Mouse (Mus musculus) ES-Bruce4 (cell line): ENCODE results near the gene Vmn1r152. TPM values are rescaled to one million over a fixed set of nuclear protein-coding genes. Genes with fewer than 3 reads are reported as not detected.
"Not testable (repeated sequence)": the region's sequence is repeated elsewhere in the genome, so short reads cannot be mapped to it uniquely, and the experiment has no call there.

Experiments
- H3K27ac ChIP-seq: 2 replicates; pipeline ENCODE4 v1.5.1; 2012; ENCODE audit warnings: low read length, inconsistent platforms; ENCODE audit not compliant: insufficient read depth
- H3K27me3 ChIP-seq: 2 replicates; pipeline ENCODE4 v1.6.1; 2012; ENCODE audit warnings: mild to moderate bottlenecking, low read length, inconsistent platforms; ENCODE audit not compliant: control insufficient read depth, poor library complexity, insufficient read depth, severe bottlenecking
- H3K36me3 ChIP-seq: 2 replicates; pipeline ENCODE4 v1.6.1; 2012; ENCODE audit warnings: inconsistent platforms, mild to moderate bottlenecking, low read length, moderate library complexity; ENCODE audit not compliant: control insufficient read depth, poor library complexity, insufficient read depth, severe bottlenecking
- H3K4me1 ChIP-seq: one replicate; pipeline ENCODE4 v1.8.1; 2011; ENCODE audit warnings: low read length; ENCODE audit not compliant: control insufficient read depth, insufficient read depth
- H3K4me3 ChIP-seq: 2 replicates; pipeline ENCODE4 v1.5.1; 2011; ENCODE audit warnings: low read depth, mild to moderate bottlenecking, low read length
- H3K9ac ChIP-seq: 2 replicates; pipeline ENCODE4 v1.6.1; 2012; ENCODE audit warnings: low read depth, mild to moderate bottlenecking, inconsistent platforms; ENCODE audit not compliant: poor library complexity, severe bottlenecking
- H3K9me3 ChIP-seq: replicated peaks from 2 replicates; pipeline ENCODE4 v1.6.1; 2012; ENCODE audit warnings: mild to moderate bottlenecking, low read length, inconsistent platforms; ENCODE audit not compliant: control insufficient read depth, poor library complexity, insufficient read depth, severe bottlenecking
- polyA plus RNA-seq: library from polyadenylated mRNA; stranded (reverse); fragments of >200 nt; gene quantifications from 2 replicates; pipeline ENCODE4 v1.2.4, GENCODE M21; 2011; ENCODE audit warnings: low read depth; ENCODE audit not compliant: missing spikeins, insufficient read depth, insufficient read length

Vmn1r152 gene
- polyA plus RNA-seq: not detected in 2 replicates

DNA sequence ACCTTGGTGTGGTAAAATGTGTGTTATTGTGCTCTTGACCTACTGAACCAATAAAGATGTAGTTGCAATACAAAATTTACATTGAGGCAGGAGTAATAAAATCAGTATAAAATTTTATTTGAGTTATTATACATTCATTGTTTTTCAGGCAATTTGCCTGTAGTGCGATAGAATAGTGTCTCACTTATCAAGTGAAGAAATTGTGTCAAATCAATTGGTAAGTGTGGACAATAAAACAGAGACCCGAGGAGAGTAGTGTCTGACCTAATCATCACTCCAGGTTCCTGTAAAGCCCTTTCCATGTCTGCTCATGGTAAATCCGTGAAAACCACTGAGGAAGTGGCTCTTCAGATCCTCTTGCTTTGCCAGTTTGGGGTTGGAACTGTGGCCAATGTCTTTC is at the start of gene Vmn1r152:
Gene Vmn1r152 (plus strand): TSS at position 301 of the 400 bp plus-strand sequence.
- H3K27me3 ChIP-seq, H3K27ac ChIP-seq, H3K4me1 ChIP-seq: not testable (repeated sequence)

DNA sequence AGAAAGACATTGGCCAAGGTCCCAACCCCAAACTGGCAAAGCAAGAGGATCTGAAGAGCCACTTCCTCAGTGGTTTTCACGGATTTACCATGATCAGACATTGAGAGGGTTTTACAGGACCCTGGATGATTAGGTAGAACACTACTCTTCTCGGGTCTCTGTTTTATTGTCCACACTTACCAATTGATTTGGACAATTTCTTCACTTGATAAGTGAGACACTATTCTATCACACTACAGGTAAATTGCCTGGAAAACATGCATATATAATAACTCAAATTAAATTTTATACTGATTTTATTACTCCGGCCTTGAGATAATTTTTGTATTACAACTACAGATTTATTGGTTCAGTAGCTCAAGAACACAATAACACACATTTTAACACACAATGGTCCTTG is 23.2 kb upstream of the Vmn1r152 start, which contains the start of gene Vmn1r151:
Gene Vmn1r151 (minus strand): TSS at position 101 of the 400 bp plus-strand sequence.
- not testable (repeated sequence) for H3K27ac ChIP-seq, H3K27me3 ChIP-seq, H3K36me3 ChIP-seq, H3K9me3 ChIP-seq, H3K9ac ChIP-seq, H3K4me1 ChIP-seq, H3K4me3 ChIP-seq

More for the DNA sequence above, at the start of gene Vmn1r152:
- not testable (repeated sequence) for H3K36me3 ChIP-seq, H3K9ac ChIP-seq, H3K9me3 ChIP-seq, H3K4me3 ChIP-seq

DNA sequence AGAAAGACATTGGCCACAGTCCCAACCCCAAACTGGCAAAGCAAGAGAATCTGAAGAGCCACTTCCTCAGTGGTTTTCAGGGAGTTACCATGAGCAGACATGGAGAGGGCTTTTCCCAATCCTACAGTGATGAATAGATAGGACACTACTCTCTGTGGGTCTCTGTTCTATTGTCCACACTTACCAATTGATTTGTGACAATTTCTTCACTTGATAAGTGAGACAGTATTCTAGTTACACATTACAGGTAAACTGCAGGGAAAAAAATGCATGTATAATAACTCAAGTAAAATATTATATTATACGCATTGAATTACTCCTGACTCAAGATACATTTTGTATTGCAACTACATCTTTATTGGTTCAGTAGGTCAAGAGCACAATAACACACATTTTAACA is 12.0 kb downstream of the Vmn1r152 start, which contains the start of gene Gm8677:
Gene Gm8677 (minus strand): TSS at position 101 of the 400 bp plus-strand sequence.
- not testable (repeated sequence) for H3K36me3 ChIP-seq, H3K27me3 ChIP-seq, H3K27ac ChIP-seq, H3K9me3 ChIP-seq, H3K4me3 ChIP-seq, H3K9ac ChIP-seq, H3K4me1 ChIP-seq

DNA sequence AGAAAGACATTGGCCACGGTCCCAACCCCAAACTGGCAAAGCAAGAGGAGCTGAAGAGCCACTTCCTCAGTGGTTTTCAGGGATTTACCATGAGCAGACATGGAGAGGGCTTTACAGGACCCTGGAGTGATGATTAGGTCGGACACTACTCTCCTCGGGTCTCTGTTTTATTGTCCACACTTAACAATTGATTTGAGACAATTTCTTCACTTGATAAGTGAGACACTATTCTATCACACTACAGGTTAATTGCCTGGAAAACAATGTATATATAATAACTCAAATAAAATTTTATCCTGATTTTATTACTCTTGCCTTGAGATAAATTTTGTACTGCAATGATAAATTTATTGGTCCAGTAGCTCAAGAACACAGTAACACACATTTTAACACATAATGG is 42.5 kb downstream of the Vmn1r152 start, which contains the start of gene Gm4201:
Gene Gm4201 (minus strand): TSS at position 101 of the 400 bp plus-strand sequence.
- H3K4me3 ChIP-seq, H3K9me3 ChIP-seq, H3K27ac ChIP-seq, H3K27me3 ChIP-seq, H3K9ac ChIP-seq, H3K4me1 ChIP-seq, H3K36me3 ChIP-seq: not testable (repeated sequence)

Other genes starting within 250 kb of the Vmn1r152 start
- gene Gm4187, start 193.2 kb upstream of the Vmn1r152 start, polyA plus RNA-seq: not detected in 2 replicates
- gene Gm8660, start 151.9 kb upstream of the Vmn1r152 start, polyA plus RNA-seq: not detected in 2 replicates
- not detected in 2 replicates for gene Vmn1r148, start 109.4 kb upstream of the Vmn1r152 start, polyA plus RNA-seq
- gene Vmn1r149, start 84.7 kb upstream of the Vmn1r152 start, polyA plus RNA-seq: not detected in 2 replicates
- not detected in 2 replicates for gene Gm10665, start 58.9 kb upstream of the Vmn1r152 start, polyA plus RNA-seq
- not detected in 2 replicates for gene Vmn1r151, start 23.3 kb upstream of the Vmn1r152 start, polyA plus RNA-seq
- gene Gm8677, start 11.9 kb downstream of the Vmn1r152 start, polyA plus RNA-seq: not detected in 2 replicates
- not detected in 2 replicates for gene Gm4201, start 42.4 kb downstream of the Vmn1r152 start, polyA plus RNA-seq
- gene Gm4565, start 65.2 kb downstream of the Vmn1r152 start, polyA plus RNA-seq: not detected in 2 replicates
- gene Vmn1r155, start 135.1 kb downstream of the Vmn1r152 start, polyA plus RNA-seq: not detected in 2 replicates
- gene Gm8693, start 169.3 kb downstream of the Vmn1r152 start, polyA plus RNA-seq: not detected in 2 replicates
- not detected in 2 replicates for gene Gm4567, start 196.7 kb downstream of the Vmn1r152 start, polyA plus RNA-seq
- gene Vmn1r157, start 238.7 kb downstream of the Vmn1r152 start, polyA plus RNA-seq: not detected in 2 replicates